Mouse (Mus musculus) MEL (cell line): ENCODE measurements around the gene Gm48551.

Source experiments
- CHD2 ChIP-seq: IDR thresholded peaks from 2 replicates; pipeline ENCODE4 v1.6.1; 2011; ENCODE audit warnings: low read length, improper control_type of control experiment
- EP300 ChIP-seq, 2 experiments: IDR thresholded peaks; 2 replicates each; pipeline ENCODE4 v1.6.1; 2011; ENCODE audit warnings: improper control_type of control experiment in 2 of 2, low read length in 2 of 2, low read depth in 1 of 2, mild to moderate bottlenecking in 1 of 2
- ETS1 ChIP-seq: IDR thresholded peaks from 2 replicates; pipeline ENCODE4 v1.6.1; 2012; ENCODE audit warnings: low read depth, mild to moderate bottlenecking, inconsistent platforms, low read length, improper control_type of control experiment, moderate library complexity
- GATA1 ChIP-seq: IDR thresholded peaks from 2 replicates; pipeline ENCODE4 v1.6.1; 2011; ENCODE audit warnings: low read depth, low read length, improper control_type of control experiment
- POLR2AphosphoS2 ChIP-seq: IDR thresholded peaks from 2 replicates; pipeline ENCODE4 v1.6.1; 2011; ENCODE audit warnings: low read length, improper control_type of control experiment
- RCOR1 ChIP-seq: IDR thresholded peaks from 2 replicates; pipeline ENCODE4 v1.6.1; 2012; ENCODE audit warnings: low read depth, mild to moderate bottlenecking, inconsistent platforms, low read length, improper control_type of control experiment
- TCF12 ChIP-seq: IDR thresholded peaks from 2 replicates; pipeline ENCODE4 v1.6.1; 2014; ENCODE audit warnings: low read depth, mild to moderate bottlenecking, inconsistent platforms, low read length, improper control_type of control experiment, moderate library complexity
- USF1 ChIP-seq: IDR thresholded peaks from 2 replicates; pipeline ENCODE4 v1.6.1; 2014; ENCODE audit warnings: low read depth, mild to moderate bottlenecking, inconsistent platforms, low read length, improper control_type of control experiment, moderate library complexity

DNA sequence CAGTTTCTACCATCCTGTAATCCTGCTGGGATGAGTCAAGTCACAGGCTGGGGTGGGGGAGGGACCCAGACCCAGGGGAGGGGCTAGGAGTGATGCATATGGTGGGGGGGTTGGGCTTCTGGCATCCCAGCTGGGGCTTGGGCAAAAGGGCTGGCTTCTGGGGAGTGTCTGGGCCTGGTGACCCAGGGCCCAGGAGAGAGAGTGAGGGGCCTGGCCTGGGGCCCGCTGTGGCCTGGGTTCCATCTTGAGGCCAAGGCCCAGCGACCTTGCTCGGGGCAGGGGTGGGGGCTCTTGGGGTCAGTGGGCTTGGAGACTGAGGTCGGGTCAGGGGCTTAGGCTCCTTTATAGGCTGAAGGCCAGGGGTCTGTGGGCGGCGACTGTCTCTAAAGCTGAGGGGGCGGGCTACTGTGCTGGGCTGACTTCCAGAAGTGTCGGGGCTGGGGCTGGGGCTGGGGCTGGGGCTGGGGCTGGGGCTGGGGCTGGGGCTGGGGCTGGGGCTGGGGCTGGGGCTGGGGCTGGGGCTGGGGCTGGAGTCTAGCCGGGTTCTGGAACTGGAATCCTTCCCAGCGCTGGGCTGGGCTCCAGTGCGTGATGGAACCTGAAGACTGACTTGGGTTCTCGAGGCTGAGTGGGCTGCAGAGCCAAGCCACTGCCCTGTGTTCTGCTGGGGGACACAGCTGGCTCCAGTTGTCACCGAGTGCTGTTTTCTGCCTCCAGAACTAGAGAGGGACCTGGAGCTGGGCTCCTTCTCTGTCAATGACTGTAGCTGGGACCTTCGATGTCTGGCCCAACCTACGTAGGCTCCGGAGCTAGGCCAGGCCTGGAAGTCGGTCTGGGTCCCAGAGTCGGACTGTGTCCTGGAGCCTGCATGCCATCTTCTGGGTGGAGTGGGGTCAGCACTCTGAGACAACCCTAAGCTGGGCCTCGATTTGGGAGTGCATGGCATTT, 48.6 kb upstream of the Gm48551 start:
- TF ChIP-seq EP300 (IDR thresholded peaks at IDR 0.05; ENCODE audit: low read depth in 1 of 2, low read length in 2 of 2) (no peak), RCOR1 (no peak), ETS1 (no peak), CHD2 (no peak), GATA1 (no peak), TCF12 (no peak), POLR2AphosphoS2 (no peak), USF1 (no peak)
